Mouse (Mus musculus): ENCODE measurements around the gene Sp3. TPM values are rescaled to one million over a fixed set of nuclear protein-coding genes. Genes with fewer than 3 reads are reported as not detected.

Sp3 gene
- polyA plus RNA-seq, 1 experiment from 2014 or later: 74.7 TPM

Small RNA genes within 50 kb of the gene (microRNA-seq; reads per million reads assigned to microRNA genes)
- not detected for gene Gm25960

Other genes with a start within 250 kb of the Sp3 start
- gene Gm11084, start 6.3 kb upstream of the Sp3 start, polyA plus RNA-seq (2016; fragmentation: Nextera tagmentation; extraction: Ambion mirVana): not detected in 2 replicates
- gene Ola1, start 238.5 kb upstream of the Sp3 start, polyA plus RNA-seq (2016; fragmentation: Nextera tagmentation; extraction: Ambion mirVana): 120 and 121 TPM in 2 replicates